Mouse (Mus musculus) heart, postnatal 0 days (tissue): ENCODE data around the gene Nf2. TPM values are rescaled to one million over a fixed set of nuclear protein-coding genes. Genes with fewer than 3 reads are reported as not detected.

Source experiments
- ATAC-seq: fragments of 200-750 bp; cut with Nextera tagmentation; 2 replicates; pipeline ENCODE4 v1.8.0; 2017; ENCODE audit warnings: low read depth, moderate number of reproducible peaks, moderate library complexity; ENCODE audit not compliant: insufficient read depth
- DNase-seq: peaks from one replicate; pipeline ENCODE4 v3.0.0-alpha.2; 2016; ENCODE audit warnings: low spot score
- H3K27ac ChIP-seq: fragments of 300-500 bp; sonication (generic); 2 replicates; pipeline ENCODE4 v1.5.1; 2014; ENCODE audit warnings: low read depth, mild to moderate bottlenecking
- H3K27me3 ChIP-seq: fragments of 300-500 bp; sonication (generic); 2 replicates; pipeline ENCODE4 v1.6.1; 2014; ENCODE audit warnings: low read length, mixed read lengths; ENCODE audit not compliant: control insufficient read depth, insufficient read depth
- H3K36me3 ChIP-seq: fragments of 300-500 bp; sonication (generic); replicated peaks from 2 replicates; pipeline ENCODE4 v1.6.1; 2014; ENCODE audit warnings: low read length, mixed read lengths; ENCODE audit not compliant: control insufficient read depth, insufficient read depth
- H3K4me1 ChIP-seq: fragments of 300-500 bp; sonication (generic); 2 replicates; pipeline ENCODE4 v1.6.1; 2014; ENCODE audit warnings: antibody characterized with exemption; ENCODE audit not compliant: control insufficient read depth, insufficient read depth
- H3K4me2 ChIP-seq: fragments of 300-500 bp; sonication (generic); 2 replicates; pipeline ENCODE4 v1.6.1; 2014; ENCODE audit warnings: low read depth, mild to moderate bottlenecking, low read length, moderate library complexity
- H3K4me3 ChIP-seq: fragments of 300-500 bp; sonication (generic); 2 replicates; pipeline ENCODE4 v1.5.1; 2014; ENCODE audit warnings: low read depth, low read length
- H3K9ac ChIP-seq: fragments of 300-500 bp; sonication (generic); replicated peaks from 2 replicates; pipeline ENCODE4 v1.6.1; 2014; ENCODE audit warnings: low read depth, low read length, mixed read lengths
- H3K9me3 ChIP-seq: fragments of 300-500 bp; sonication (generic); replicated peaks from 2 replicates; pipeline ENCODE4 v1.6.1; 2016; ENCODE audit warnings: low read length; ENCODE audit not compliant: control insufficient read depth
- CTCF ChIP-seq: IDR thresholded peaks from 2 replicates; pipeline ENCODE4 v1.5.1; 2016; ENCODE audit warnings: antibody characterized with exemption, control low read depth, low read depth
- EP300 ChIP-seq: IDR thresholded peaks from 2 replicates; pipeline ENCODE4 v1.6.1; 2016; ENCODE audit warnings: antibody characterized with exemption, low read depth
- WGBS: fragments of 180-500 bp; shearing (Covaris S2); extraction: QIAGEN DNeasy Blood & Tissue Kit; methylation state at CpG from one replicate; pipeline ENCODE4 v1.1.7; 2014; 5-methylcytosine and 5-hydroxymethylcytosine counted together
- polyA plus RNA-seq: library from polyadenylated mRNA; unstranded; fragments of >200 nt; fragmentation: Nextera tagmentation; extraction: Ambion mirVana; gene quantifications from 2 replicates; pipeline ENCODE4 v1.2.1, GENCODE M21; 2015
- total RNA-seq: library from RNA; depleted of rRNA; stranded (reverse); fragments of >200 nt; gene quantifications from 2 replicates; pipeline ENCODE4 v1.2.3, GENCODE M21; 2014; ENCODE audit warnings: low replicate concordance

The Nf2 gene
- total and polyA plus RNA-seq, 2 experiments from 2014 or later: 36.7 to 56.3 TPM

- ATAC-seq (no peak), DNase-seq (no peak)
- no peaks in the 10 kb centered on the region; the same call in 1 of the 2 replicates for H3K9me3 ChIP-seq
- H3K36me3 ChIP-seq: no peaks in the 10 kb centered on the region
- no peak for TF ChIP-seq EP300
- TF ChIP-seq CTCF: peak; percentile 9; the same call in 1 of the 2 replicates
- H3K27me3 ChIP-seq: peaks cover 39% of the 10 kb centered on the region
- 84% methylated on average over 3 of the region's 3 CpGs for WGBS
- H3K9ac ChIP-seq: no peak overlapping the region
- H3K4me2 ChIP-seq: no peak overlapping the region
- no peak overlapping the region for H3K27ac ChIP-seq
- no peaks in the 10 kb centered on the region for H3K4me1 ChIP-seq
- no peak overlapping the region for H3K4me3 ChIP-seq
These were observed 95.3 kb downstream of the Nf2 start for GRCm38 (mm10) chr11:4754036-4754435.

GRCm38 (mm10) chr11:4752836-4753235 is 96.5 kb downstream of the Nf2 start:
- no peak for ATAC-seq
- TF ChIP-seq CTCF (no peak), EP300 (no peak)
- H3K9me3 ChIP-seq: no peaks in the 10 kb centered on the region; the same call in 1 of the 2 replicates
- no peak overlapping the region for H3K4me2 ChIP-seq
- H3K36me3 ChIP-seq: no peaks in the 10 kb centered on the region
- H3K4me3 ChIP-seq: no peak overlapping the region
- 52% methylated on average over 10 of the region's 10 CpGs for WGBS
- H3K27ac ChIP-seq: no peak overlapping the region
- peaks cover 51% of the 10 kb centered on the region for H3K27me3 ChIP-seq
- no peak overlapping the region for H3K9ac ChIP-seq
- no peaks in the 10 kb centered on the region for H3K4me1 ChIP-seq
- DNase-seq: no peak

GRCm38 (mm10) chr11:4750263-4750662 is 99.1 kb downstream of the Nf2 start:
- ATAC-seq (peak; percentile 52; the same call in 1 of the 2 replicates), DNase-seq (peak; percentile 80)
- Histone ChIP-seq H3K4me1 (peaks cover 4% of the 10 kb centered on the region), H3K9me3 (no peaks in the 10 kb centered on the region; the same call in 1 of the 2 replicates), H3K4me2 (no peak overlapping the region), H3K27me3 (peaks cover 73% of the 10 kb centered on the region), H3K9ac (no peak overlapping the region), H3K36me3 (no peaks in the 10 kb centered on the region), H3K27ac (no peak overlapping the region), H3K4me3 (no peak overlapping the region)
- WGBS: 2% methylated on average over 9 of the region's 9 CpGs
- TF ChIP-seq EP300 (no peak), CTCF (no peak)

- DNase-seq: no peak
- Histone ChIP-seq H3K36me3 (no peaks in the 10 kb centered on the region), H3K9ac (no peak overlapping the region), H3K4me3 (peak overlapping the region; percentile 53), H3K4me2 (peak overlapping the region; percentile 84), H3K9me3 (no peaks in the 10 kb centered on the region), H3K27me3 (peaks cover 95% of the 10 kb centered on the region), H3K4me1 (peaks cover 4% of the 10 kb centered on the region), H3K27ac (no peak overlapping the region)
- TF ChIP-seq EP300 (no peak), CTCF (no peak)
- no peak for ATAC-seq
- WGBS: 2% methylated on average over 12 of the region's 12 CpGs
These were observed 102.1 kb downstream of the Nf2 start for GRCm38 (mm10) chr11:4747285-4747684.

- peaks cover 4% of the 10 kb centered on the region for H3K4me1 ChIP-seq
- TF ChIP-seq CTCF: no peak
- TF ChIP-seq EP300: no peak
- WGBS: under 1% methylated on average over 35 of the region's 73 CpGs
- H3K9ac ChIP-seq: no peak within 1 kb of the TSS
- no peaks in the 10 kb centered on the region for H3K9me3 ChIP-seq
- peak within 1 kb of the TSS; percentile 84 for H3K4me2 ChIP-seq
- peak within 1 kb of the TSS; percentile 53 for H3K4me3 ChIP-seq
- DNase-seq (no peak), ATAC-seq (no peak)
- no peaks in the 10 kb centered on the region for H3K36me3 ChIP-seq
- no peak within 1 kb of the TSS for H3K27ac ChIP-seq
- H3K27me3 ChIP-seq: peaks cover 95% of the 10 kb centered on the region
These were observed 102.6 kb downstream of the Nf2 start, which contains the start of gene Cabp7 for GRCm38 (mm10) chr11:4746733-4747132. Gene Cabp7 (minus strand): TSS chr11:4746778.

- H3K4me3 ChIP-seq: peak overlapping the region; percentile 53
These were observed 103.4 kb downstream of the Nf2 start for GRCm38 (mm10) chr11:4745969-4746368.

More at GRCm38 (mm10) chr11:4745969-4746368, 103.4 kb downstream of the Nf2 start:
- no peak for DNase-seq
- Histone ChIP-seq H3K36me3 (no peaks in the 10 kb centered on the region), H3K27ac (no peak overlapping the region), H3K27me3 (peaks cover 96% of the 10 kb centered on the region), H3K4me1 (peaks cover 4% of the 10 kb centered on the region), H3K9ac (no peak overlapping the region), H3K9me3 (no peaks in the 10 kb centered on the region), H3K4me2 (peak overlapping the region; percentile 84)
- under 1% methylated on average over 28 of the region's 39 CpGs for whole genome bisulfite sequencing
- ATAC-seq: no peak
- TF ChIP-seq CTCF (no peak), EP300 (no peak)
